Mouse (Mus musculus): ENCODE data around the gene Gcnt1.

DNA sequence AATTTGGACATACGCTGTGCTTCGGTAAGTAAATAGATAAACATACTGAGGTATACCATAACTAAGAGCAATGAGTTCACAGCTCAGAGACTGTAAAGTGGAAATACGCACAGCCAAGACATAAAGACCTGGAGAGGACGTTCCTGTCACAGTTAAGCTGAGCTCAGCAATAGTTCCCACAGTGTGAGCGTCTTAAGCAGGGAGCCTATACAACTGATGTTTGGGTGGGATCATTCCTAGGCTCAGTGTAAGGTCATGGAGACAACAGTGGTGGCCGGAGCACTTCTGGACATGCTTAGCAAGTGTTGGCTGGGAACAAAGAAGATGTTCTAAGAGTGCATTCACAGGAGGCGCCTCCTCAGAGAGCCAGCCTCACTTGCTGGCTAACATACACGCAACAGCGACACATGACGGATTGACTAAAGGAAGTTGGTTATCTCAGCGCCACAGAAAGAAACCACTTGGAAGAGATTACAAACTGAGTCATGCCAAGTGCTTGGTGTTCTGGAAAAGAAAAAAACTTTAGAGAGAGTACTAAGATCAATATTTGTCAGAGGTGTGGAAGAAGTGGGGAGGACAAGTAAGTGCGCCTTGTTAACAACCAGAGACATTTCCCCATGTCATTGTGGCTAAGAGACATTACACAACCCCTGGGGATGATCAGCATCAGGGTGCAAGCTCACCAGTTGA, 37.9 kb downstream of the Gcnt1 start:
- TF ChIP-seq POLR2AphosphoS2 (IDR thresholded peaks at IDR 0.05; ENCODE audit: insufficient read length, low read depth), result no peak
- no peak for TF ChIP-seq MYOD1 (IDR thresholded peaks at IDR 0.05; ENCODE audit: control insufficient read depth in 1 of 3, insufficient read length in 2 of 3, low read depth in 2 of 3)
- TF ChIP-seq POLR2A (IDR thresholded peaks at IDR 0.05; ENCODE audit: insufficient read length, low read depth), result no peak
